Mouse (Mus musculus) retina, postnatal 7 days (tissue): ENCODE measurements around the gene Dnase1l3.

Source experiments
- DNase-seq: peaks from one replicate; pipeline ENCODE4 v3.0.0-alpha.2; 2012; ENCODE audit warnings: low read depth, low spot score

Gene Dnase1l3

DNA sequence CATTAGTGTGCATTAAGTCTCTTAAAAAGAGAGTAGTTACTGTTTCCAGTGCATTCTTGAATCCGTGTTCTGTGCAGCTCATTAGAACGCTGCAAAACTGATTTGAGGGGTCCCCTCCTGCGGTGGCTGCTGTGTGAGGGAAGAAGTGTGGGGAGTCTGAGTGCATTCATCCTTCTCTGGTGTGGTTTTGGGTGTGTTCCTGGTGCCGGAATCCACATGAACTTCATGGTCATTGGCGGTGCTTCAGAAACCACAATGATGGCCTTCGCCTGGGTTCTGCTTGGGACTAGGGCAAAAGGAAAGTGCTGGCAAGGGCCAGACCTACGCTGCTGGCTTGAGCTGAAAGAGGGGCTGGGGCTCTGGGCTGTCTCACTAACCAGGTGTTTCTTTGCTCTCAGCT is 60.2 kb downstream of the Dnase1l3 start:
- DNase-seq: no peak

DNA sequence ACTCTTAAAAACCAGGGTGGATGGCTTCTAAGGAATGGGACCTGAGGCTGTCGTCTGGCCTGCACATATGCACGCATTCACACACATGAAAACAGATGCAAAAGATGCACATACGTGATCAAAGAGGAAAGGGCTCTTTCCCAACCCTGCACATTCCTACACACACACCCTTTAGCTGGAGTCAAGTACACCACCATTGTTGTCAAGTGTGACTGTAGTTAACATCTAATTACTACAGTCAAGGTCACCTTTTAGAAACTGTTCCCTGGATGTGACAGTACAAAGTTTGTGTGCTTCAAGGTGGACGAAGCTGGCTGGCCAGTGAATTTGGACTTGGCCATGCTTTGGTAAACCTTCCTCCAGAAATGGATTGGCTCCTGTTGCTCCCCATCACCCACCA is 62.2 kb downstream of the Dnase1l3 start:
- DNase-seq: no peak

DNA sequence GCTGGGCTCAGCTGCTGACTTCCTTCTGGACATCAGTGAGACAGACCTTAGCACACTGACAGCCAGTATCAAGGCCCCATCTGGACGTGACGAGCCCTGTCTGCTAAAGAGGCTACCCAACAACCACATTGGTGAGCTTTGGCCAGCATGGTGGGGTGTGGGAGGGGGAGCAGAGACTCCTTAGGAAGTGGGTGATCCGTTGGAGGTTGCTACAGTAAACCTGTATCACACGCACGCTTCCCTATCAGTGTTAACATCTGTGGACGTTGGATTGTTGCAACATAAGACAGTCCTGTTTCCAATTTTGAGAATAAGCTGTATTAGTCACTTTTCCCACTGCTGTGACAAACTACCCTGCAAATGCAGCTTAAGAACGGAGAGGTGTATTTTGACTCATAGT is 65.3 kb downstream of the Dnase1l3 start:
- no peak for DNase-seq

DNA sequence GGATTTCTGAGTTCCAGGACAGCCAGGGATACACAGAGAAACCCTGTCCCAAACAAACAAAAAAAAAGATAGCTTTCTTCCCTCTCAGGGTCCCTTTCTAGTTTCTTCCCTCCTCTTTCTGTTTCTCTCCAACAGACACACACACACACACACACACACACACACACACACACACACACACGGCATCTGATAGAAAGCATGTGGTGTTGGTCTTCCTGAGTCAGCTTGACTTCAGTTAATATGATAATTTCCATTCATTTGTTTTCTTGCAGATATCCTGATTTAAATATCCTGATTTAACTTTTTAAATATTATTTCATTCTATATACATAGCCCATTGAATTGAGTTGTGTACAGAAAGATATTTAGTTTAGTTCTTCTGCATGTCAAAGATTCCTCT is 66.0 kb downstream of the Dnase1l3 start:
- DNase-seq: no peak

DNA sequence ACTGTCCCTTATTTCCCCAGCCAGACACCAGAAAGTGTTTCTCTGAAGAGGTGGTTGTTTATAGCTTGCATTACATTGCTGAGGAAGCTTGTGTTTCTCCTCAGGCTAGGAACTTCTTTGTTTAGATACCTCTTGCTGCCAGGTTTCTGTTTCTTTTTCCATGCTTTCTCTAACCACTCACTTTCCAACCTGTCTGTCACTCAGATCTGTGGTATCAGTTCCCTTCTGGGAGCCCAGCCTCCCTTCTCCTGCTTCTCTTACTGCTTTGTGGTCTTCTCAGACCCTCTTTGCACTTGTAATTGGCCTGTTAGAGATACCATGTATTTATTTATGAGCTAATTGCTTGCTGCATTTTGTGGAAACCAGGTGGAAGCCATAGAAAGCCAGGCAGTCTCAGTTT is 70.7 kb downstream of the Dnase1l3 start:
- DNase-seq: no peak

DNA sequence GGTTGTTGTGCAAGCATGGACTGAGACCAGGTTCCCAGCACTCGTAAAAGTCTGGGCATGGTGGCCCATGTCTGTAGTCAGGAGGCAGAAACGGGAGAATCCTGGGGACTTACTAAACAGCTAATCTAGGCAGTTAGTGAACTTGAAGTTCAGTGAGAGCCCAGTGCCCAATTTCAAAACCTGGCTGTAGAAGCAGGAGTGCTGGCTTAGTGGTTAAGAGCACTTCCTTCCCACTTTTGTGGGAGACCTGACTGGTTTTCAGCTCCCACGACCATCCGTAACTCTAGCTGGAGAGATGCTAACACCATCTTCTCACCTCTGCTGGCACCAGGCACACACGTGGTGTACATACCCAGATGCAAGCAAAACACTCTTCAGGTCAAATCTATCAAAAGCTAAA is 72.9 kb downstream of the Dnase1l3 start:
- DNase-seq: no peak

DNA sequence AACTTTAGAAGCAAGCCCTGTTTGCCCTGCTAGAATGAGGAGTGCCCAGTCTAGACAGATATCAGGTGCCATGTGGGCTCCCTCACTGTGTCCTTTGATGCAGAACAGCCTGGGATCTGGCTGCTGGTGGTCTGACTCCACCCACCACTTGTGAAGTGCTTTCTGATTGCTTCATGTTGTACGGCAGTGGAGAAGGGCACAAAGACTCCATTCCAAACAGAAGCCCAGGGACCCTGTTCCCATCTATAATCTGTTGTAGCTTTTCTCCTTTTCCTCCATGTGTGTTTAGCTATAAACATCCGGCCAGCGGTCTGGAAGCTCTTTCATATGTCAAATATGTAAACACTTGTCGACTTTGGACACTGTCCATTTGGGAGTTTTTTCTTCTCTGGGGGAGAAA is 74.5 kb downstream of the Dnase1l3 start:
- DNase-seq: no peak

DNA sequence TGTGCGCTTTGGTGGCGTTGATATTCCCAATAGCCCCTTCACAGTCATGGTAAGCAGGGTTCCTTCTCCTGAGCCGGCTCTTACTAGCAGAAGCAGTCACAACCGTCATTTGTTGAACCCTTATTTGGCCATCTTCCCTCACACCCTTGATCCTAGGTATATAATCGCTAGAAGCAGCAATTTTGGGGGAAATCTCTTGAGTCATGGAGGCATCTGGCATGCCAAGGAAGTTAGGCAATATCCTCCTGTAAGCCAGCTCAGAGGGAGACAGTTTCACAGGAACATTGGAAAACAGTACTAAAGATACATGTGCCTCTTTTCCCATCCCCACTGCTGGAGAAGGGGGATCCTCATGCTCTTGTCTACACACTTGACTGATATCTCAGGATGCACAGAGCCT is 75.1 kb downstream of the Dnase1l3 start:
- no peak for DNase-seq

DNA sequence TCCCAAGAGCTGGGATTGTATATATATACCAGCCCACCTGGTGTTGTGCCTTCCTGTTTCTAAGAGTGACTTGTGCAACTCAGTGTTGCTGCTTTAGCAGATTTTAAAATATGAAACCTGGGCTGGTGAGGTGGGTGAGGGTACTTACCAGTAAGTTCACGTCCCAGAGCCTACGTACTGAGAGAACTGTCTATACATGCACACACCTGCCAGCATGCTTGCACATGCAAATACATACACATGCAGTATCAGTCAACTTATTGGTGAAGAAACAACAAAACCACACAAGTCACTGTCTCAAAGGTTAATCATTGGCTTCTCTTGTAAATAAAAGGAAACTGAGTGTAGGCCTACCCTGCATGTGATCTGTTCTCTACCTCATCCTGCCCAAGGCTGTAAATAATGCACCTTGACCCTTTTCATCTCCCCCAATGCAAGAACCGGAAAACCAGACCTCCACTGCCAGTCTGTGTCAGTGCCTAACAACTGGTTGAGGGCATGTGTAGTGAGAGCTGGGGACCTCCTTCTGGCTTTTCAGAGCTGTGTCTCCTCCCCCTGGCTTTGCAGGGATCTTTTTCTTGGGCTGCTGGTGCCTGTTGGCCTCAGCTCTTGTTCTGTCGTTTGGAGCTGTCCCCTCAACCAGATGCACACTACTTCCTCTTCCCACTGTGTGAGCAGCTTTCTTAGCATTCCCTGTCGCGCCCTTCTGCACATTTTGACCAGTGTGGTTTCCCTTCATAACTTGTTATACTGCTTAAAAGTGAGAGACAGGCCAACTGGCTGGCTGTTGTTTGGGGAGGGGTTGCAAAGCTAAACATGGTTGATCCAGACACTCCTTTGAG is 76.0 kb downstream of the Dnase1l3 start:
- no peak for DNase-seq
